Mouse (Mus musculus) skeletal muscle tissue, adult 2 months (tissue): ENCODE measurements around the gene Ranbp1.

Experiments
- DNase-seq: peaks from one replicate; pipeline ENCODE4 v3.0.0-alpha.2; 2012; ENCODE audit warnings: low read depth, low spot score

Ranbp1 gene

DNA sequence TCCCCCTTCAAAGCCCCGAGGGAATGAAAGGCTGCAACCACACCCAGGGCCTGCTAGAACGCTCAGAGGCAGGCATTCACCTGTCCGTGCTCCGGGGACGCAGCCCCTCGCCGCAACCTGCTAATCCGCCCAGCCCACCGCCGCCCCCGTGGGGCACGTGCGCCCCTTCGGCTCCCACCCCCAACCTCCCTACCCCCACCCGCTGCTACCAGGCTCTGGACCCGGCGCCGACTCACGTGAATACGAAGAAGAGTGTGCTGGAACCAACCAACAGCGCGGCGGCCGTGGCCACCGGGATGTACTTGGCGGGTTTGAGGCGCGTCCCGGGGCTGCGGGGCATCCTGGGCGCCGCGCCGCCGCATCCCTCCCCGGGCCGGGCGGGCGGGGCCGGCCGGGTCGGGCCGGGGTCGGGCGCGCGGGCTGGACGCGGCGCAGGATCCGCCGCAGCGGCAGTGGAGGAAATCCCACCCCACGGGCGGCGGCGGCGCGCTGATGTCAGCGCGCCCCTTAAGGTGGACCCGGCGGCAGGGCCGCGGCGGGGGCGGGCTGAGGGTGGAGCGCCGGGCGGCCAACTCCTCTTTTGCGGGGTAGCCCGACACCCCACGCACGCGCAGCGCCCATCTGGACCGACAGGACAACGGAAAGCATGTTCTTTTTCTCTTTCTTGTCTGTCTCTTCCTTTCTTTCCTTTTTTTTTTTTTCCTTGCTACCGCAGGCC lies 13.7 kb downstream of the Ranbp1 start, which contains the start of gene Zdhhc8:
TSS of gene Zdhhc8 (minus strand) at position 466 of the 718 bp plus-strand sequence.
- DNase-seq, result peak; percentile 63

- DNase-seq, result no peak
These were observed 14.4 kb downstream of the Ranbp1 start for GRCm38 (mm10) chr16:18233919-18234670.

GRCm38 (mm10) chr16:18233451-18233850 lies 15.1 kb downstream of the Ranbp1 start:
- DNase-seq, result no peak

DNA sequence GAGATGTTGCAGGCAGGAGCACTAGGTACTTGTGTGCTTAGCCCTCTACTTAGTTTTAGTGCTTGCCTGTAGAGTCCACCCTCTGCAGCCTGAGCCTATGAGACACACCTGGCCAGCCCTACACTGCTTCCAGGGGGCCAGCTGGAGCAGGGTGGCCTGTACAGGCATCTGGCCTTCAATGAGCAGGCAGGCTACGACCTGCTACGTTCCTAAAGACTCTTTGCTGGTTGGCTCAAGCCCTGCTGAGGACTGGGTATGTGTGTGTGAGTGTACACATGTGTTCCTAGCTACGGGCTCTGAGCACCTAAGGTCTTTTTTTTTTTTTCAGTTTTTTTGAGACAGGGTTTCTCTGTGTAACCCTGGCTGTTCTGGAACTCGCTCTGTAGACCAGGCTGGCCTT lies 17.1 kb downstream of the Ranbp1 start:
- no peak for DNase-seq

GRCm38 (mm10) chr16:18231047-18231446 lies 17.5 kb downstream of the Ranbp1 start:
- no peak for DNase-seq

- DNase-seq, result no peak
These were observed 17.9 kb downstream of the Ranbp1 start for GRCm38 (mm10) chr16:18230617-18231016.

GRCm38 (mm10) chr16:18229622-18230021 lies 18.9 kb downstream of the Ranbp1 start:
- peak; percentile 63 for DNase-seq

DNA sequence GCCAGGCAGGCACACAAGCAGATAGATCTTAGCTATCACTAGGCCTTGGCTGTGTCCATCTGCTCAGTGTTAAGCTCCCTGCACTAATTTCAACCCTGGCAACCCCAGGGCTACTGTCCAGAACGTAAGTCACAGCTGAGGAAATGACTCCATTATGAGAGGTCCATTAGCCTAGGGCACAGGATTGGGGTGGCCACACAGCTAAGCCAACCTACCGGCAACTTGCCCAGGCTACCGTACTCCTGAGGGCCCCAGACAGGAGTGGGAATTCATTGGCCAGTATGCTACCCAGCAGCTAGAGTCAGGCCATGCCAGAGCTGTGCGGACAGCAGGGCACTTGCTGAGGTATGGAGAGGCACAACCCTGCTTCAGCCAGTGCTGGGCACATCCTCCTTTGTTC lies 19.7 kb downstream of the Ranbp1 start:
- no peak for DNase-seq

GRCm38 (mm10) chr16:18227897-18228422 lies 20.6 kb downstream of the Ranbp1 start:
- no peak for DNase-seq

DNA sequence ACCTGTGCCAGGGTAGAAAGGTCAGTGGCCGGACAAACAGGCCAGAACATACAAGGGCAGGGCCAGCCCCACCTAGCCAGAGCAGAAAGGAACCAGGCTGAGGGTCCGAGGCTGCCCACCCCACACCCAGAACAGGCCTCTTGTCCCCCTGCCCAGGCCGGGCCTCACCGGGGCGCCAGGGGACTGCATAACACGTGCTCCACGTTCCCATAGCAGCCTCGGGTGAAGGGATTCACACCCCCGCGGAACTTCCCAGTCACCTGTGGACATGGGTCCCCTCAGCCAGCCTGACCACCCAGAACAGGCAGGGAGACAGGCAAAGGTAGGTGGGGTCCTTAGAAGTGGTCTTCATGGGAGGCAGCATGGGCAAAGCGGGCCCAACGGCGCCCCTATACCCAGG lies 21.3 kb downstream of the Ranbp1 start:
- DNase-seq, result no peak

GRCm38 (mm10) chr16:18222188-18222587 lies 26.3 kb downstream of the Ranbp1 start:
- no peak for DNase-seq

- DNase-seq, result no peak
These were observed 27.0 kb downstream of the Ranbp1 start for GRCm38 (mm10) chr16:18221543-18221898.

DNA sequence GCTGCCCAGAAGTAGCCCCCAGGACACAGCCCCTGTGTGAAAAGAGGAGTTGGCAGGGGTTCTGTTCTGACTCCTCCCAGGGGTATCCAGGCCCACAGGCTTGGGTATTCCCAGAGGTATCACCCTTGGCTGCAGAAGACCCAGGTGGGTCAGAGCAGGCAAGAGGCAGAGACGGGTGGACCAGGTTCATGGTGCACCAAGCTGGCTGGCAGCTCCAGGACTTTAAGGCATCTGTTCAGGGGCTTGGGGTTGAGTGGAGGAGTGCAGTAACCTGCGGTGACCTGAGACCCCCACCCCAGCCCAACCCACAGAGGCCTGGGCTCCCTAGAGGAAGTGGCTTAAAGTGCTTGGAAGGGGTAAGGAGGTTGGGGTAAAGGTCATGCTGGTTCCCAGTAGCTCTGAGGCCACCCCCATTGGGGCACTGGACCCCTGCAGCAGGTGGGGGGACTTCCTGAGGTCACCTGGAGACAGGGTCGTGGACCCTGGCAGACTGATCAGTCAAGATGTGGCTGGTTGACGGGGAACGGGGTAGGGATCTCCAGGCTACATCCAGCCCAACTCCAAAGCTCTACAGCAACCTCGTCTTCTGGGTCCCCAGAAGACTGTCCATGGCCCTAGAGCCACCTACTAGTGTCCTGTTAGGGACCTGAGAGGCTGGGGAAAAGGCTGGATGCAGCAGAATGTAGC lies 27.5 kb downstream of the Ranbp1 start:
- no peak for DNase-seq

GRCm38 (mm10) chr16:18220001-18220400 lies 28.5 kb downstream of the Ranbp1 start:
- no peak for DNase-seq

- DNase-seq, result no peak
These were observed 29.9 kb downstream of the Ranbp1 start for GRCm38 (mm10) chr16:18218580-18218996.

- no peak for DNase-seq
These were observed 31.0 kb downstream of the Ranbp1 start, which contains the start of gene Ccdc188 for GRCm38 (mm10) chr16:18217579-18217978. Gene Ccdc188, plus strand, starts transcription at chr16:18217879.

DNA sequence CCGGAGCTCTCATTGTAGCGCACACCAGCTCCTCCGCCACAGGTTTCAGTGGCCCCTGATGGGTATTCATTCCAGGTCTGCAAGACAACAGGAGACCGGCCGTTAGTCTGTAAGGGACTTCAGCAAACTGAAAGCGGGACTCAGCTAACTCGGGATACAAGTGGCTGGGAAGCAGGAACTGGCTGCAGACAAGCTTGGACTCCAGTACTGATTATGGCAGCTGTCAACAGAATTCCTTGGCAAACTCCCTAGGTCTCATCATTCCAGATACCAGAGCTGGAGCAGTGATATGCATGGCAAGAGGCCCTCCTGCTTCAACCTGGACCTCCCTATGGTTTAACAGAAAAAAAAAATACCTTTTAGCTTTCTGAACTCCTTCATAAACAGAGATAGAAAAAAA lies 33.7 kb downstream of the Ranbp1 start:
- DNase-seq, result no peak

DNA sequence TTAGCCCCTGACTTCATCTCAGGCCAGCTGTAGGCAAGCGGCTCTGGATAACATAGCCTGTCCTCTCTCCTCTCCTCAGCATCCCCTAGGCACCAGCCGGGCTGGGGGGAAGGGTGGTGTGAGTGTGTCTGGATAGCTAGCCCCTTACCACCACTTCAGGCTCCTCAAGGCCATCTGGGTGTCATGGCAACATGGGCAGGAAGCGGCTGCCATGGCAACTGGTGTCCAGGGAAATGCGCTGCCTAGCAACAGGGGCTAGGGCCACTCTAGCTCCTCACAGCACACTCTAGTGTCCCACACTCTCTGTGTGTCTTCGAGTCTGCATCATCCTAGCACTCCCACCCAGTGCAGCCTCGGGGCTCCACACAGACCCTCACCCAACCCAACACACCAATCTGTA lies 34.8 kb downstream of the Ranbp1 start:
- DNase-seq, result no peak

DNA sequence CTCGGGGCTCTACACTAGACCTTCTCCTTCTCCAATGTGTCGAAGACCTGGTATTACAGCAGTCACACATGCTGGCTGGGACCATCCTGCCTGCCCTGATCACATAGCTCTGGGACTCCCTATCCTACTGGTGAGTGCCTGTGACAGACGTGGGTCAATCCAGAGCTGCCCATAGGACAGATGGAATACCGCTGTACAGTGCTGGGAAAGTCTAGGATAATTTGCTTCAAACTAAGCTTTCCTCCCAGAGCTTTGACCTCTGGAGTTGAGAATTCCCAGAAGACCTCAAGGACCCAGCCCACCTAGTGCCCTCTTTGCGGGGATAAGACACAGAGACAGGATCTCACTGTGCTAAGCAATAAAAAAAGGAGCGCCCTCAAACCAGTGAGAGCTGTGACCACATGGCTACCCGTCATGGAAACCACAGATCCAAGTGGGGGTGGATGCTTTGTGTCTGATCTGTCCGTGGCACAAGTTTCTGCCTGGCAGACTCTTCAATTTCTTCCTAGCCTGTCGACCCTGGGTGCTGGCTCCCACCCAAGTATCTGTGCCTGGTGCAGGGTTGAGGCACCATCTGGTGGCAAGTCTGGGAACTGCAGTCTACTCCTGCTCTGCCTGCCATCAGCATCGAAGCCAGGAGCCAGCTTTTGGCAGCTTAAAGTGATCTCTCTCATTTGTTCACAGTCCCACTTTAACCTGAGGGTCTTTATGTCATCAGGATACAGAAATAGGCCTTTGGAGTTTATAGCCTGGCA lies 36.9 kb downstream of the Ranbp1 start:
- DNase-seq, result peak; percentile 74

GRCm38 (mm10) chr16:18210701-18211416 lies 37.7 kb downstream of the Ranbp1 start:
- DNase-seq, result no peak
